Mouse (Mus musculus): Measurements from ENCODE around the gene Arpin. TPM values are rescaled to one million over a fixed set of nuclear protein-coding genes. Genes with fewer than 3 reads are reported as not detected.

The Arpin gene
- polyA plus RNA-seq, 1 experiment, result 2.9 TPM

GRCm38 (mm10) chr7:79954890-79955289 lies 19.7 kb upstream of the Arpin start:
- Histone ChIP-seq H3K4me3 (ENCODE audit: extremely low read depth, insufficient read depth, insufficient read length) (no peak overlapping the region), H3K27ac (ENCODE audit: insufficient read depth, low read length) (no peak overlapping the region), H3K27me3 (ENCODE audit: control insufficient read depth, insufficient read depth, low read length) (no peaks in the 10 kb centered on the region), H3K36me3 (ENCODE audit: control insufficient read depth, insufficient read depth, low read length) (no peaks in the 10 kb centered on the region), H3K4me1 (ENCODE audit: control insufficient read depth, insufficient read depth, insufficient read length) (no peaks in the 10 kb centered on the region; the same call in 1 of the 2 replicates)
- whole genome bisulfite sequencing, result 95% methylated on average over 1 of the region's 1 CpGs
- TF ChIP-seq CTCF (IDR thresholded peaks at IDR 0.05; ENCODE audit: extremely low read depth, insufficient read depth, insufficient read length, insufficient replicate concordance) (no peak), POLR2A (IDR thresholded peaks at IDR 0.05; ENCODE audit: low read depth, low read length) (no peak)
- no peak for DNase-seq (ENCODE audit: low read depth in 1 of 2, low spot score in 2 of 2)

- Histone ChIP-seq H3K36me3 (ENCODE audit: control insufficient read depth, insufficient read depth, low read length) (no peaks in the 10 kb centered on the region), H3K4me1 (ENCODE audit: control insufficient read depth, insufficient read depth, insufficient read length) (no peaks in the 10 kb centered on the region), H3K27ac (ENCODE audit: insufficient read depth, low read length) (no peak overlapping the region), H3K27me3 (ENCODE audit: control insufficient read depth, insufficient read depth, low read length) (no peaks in the 10 kb centered on the region), H3K4me3 (ENCODE audit: extremely low read depth, insufficient read depth, insufficient read length) (no peak overlapping the region)
- 89% methylated on average over 3 of the region's 3 CpGs for WGBS
- no peak for DNase-seq (ENCODE audit: low read depth in 1 of 2, low spot score in 2 of 2)
- TF ChIP-seq CTCF (IDR thresholded peaks at IDR 0.05; ENCODE audit: extremely low read depth, insufficient read depth, insufficient read length, insufficient replicate concordance), result no peak
- TF ChIP-seq POLR2A (IDR thresholded peaks at IDR 0.05; ENCODE audit: low read depth, low read length), result no peak
These were observed 15.9 kb upstream of the Arpin start for GRCm38 (mm10) chr7:79951038-79951437.

GRCm38 (mm10) chr7:79950236-79950635 lies 15.1 kb upstream of the Arpin start:
- Histone ChIP-seq H3K36me3 (ENCODE audit: control insufficient read depth, insufficient read depth, low read length) (no peaks in the 10 kb centered on the region), H3K27ac (ENCODE audit: insufficient read depth, low read length) (no peak overlapping the region), H3K4me1 (ENCODE audit: control insufficient read depth, insufficient read depth, insufficient read length) (no peaks in the 10 kb centered on the region), H3K4me3 (ENCODE audit: extremely low read depth, insufficient read depth, insufficient read length) (no peak overlapping the region), H3K27me3 (ENCODE audit: control insufficient read depth, insufficient read depth, low read length) (no peaks in the 10 kb centered on the region)
- TF ChIP-seq CTCF (IDR thresholded peaks at IDR 0.05; ENCODE audit: extremely low read depth, insufficient read depth, insufficient read length, insufficient replicate concordance), result no peak
- no peak for TF ChIP-seq POLR2A (IDR thresholded peaks at IDR 0.05; ENCODE audit: low read depth, low read length)
- WGBS, result 29% methylated on average over 6 of the region's 6 CpGs
- DNase-seq (ENCODE audit: low read depth in 1 of 2, low spot score in 2 of 2), result no peak

GRCm38 (mm10) chr7:79935511-79936205 lies 499 bp upstream of the Arpin start:
- DNase-seq (ENCODE audit: low read depth in 1 of 2, low spot score in 2 of 2), result no peak
- Histone ChIP-seq H3K27ac (ENCODE audit: insufficient read depth, low read length) (no peak overlapping the region), H3K4me1 (ENCODE audit: control insufficient read depth, insufficient read depth, insufficient read length) (no peaks in the 10 kb centered on the region), H3K4me3 (ENCODE audit: extremely low read depth, insufficient read depth, insufficient read length) (no peak overlapping the region), H3K36me3 (ENCODE audit: control insufficient read depth, insufficient read depth, low read length) (no peaks in the 10 kb centered on the region), H3K27me3 (ENCODE audit: control insufficient read depth, insufficient read depth, low read length) (peaks cover 7% of the 10 kb centered on the region)
- WGBS, result 21% methylated on average over 19 of the region's 19 CpGs
- TF ChIP-seq POLR2A (IDR thresholded peaks at IDR 0.05; ENCODE audit: low read depth, low read length) (no peak), CTCF (IDR thresholded peaks at IDR 0.05; ENCODE audit: extremely low read depth, insufficient read depth, insufficient read length, insufficient replicate concordance) (no peak)

GRCm38 (mm10) chr7:79934461-79934860 lies 698 bp downstream of the Arpin start:
- Histone ChIP-seq H3K27ac (ENCODE audit: insufficient read depth, low read length) (no peak overlapping the region), H3K4me1 (ENCODE audit: control insufficient read depth, insufficient read depth, insufficient read length) (no peaks in the 10 kb centered on the region), H3K4me3 (ENCODE audit: extremely low read depth, insufficient read depth, insufficient read length) (no peak overlapping the region), H3K36me3 (ENCODE audit: control insufficient read depth, insufficient read depth, low read length) (no peaks in the 10 kb centered on the region), H3K27me3 (ENCODE audit: control insufficient read depth, insufficient read depth, low read length) (peaks cover 7% of the 10 kb centered on the region)
- TF ChIP-seq CTCF (IDR thresholded peaks at IDR 0.05; ENCODE audit: extremely low read depth, insufficient read depth, insufficient read length, insufficient replicate concordance), result no peak
- TF ChIP-seq POLR2A (IDR thresholded peaks at IDR 0.05; ENCODE audit: low read depth, low read length), result no peak
- no peak for DNase-seq (ENCODE audit: low read depth in 1 of 2, low spot score in 2 of 2)
- WGBS, result 72% methylated on average over 5 of the region's 5 CpGs

- no peak overlapping the region for H3K27ac ChIP-seq (ENCODE audit: insufficient read depth, low read length)
- 72% methylated on average over 2 of the region's 2 CpGs for whole genome bisulfite sequencing
- TF ChIP-seq POLR2A (IDR thresholded peaks at IDR 0.05; ENCODE audit: low read depth, low read length) (no peak), CTCF (IDR thresholded peaks at IDR 0.05; ENCODE audit: extremely low read depth, insufficient read depth, insufficient read length, insufficient replicate concordance) (no peak)
These were observed 6.6 kb downstream of the Arpin start for GRCm38 (mm10) chr7:79928516-79929052.

More at GRCm38 (mm10) chr7:79928516-79929052, 6.6 kb downstream of the Arpin start:
- no peak for DNase-seq (ENCODE audit: low read depth in 1 of 2, low spot score in 2 of 2)
- Histone ChIP-seq H3K4me3 (ENCODE audit: extremely low read depth, insufficient read depth, insufficient read length) (no peak overlapping the region), H3K27me3 (ENCODE audit: control insufficient read depth, insufficient read depth, low read length) (no peaks in the 10 kb centered on the region), H3K36me3 (ENCODE audit: control insufficient read depth, insufficient read depth, low read length) (no peaks in the 10 kb centered on the region), H3K4me1 (ENCODE audit: control insufficient read depth, insufficient read depth, insufficient read length) (no peaks in the 10 kb centered on the region)
